Mouse (Mus musculus) brain, embryonic 14.5 days (tissue): ENCODE data around the gene Wwc2.

Source experiments
- CTCF ChIP-seq: fragments of 200-500 bp; IDR thresholded peaks from 2 replicates; pipeline ENCODE4 v1.5.1; 2012; ENCODE audit warnings: inconsistent platforms, mild to moderate bottlenecking, moderate library complexity, borderline replicate concordance; ENCODE audit not compliant: insufficient read depth, insufficient read length; ENCODE audit errors: extremely low read depth
- POLR2A ChIP-seq: fragments of 200-500 bp; IDR thresholded peaks from 2 replicates; pipeline ENCODE4 v1.6.1; 2012; ENCODE audit warnings: mild to moderate bottlenecking, inconsistent platforms, borderline replicate concordance; ENCODE audit not compliant: poor library complexity, insufficient read depth, insufficient read length, severe bottlenecking; ENCODE audit errors: extremely low read depth

- TF ChIP-seq CTCF (no peak), POLR2A (no peak)
Observed at GRCm38 (mm10) chr8:47962005-47962404, 28.7 kb downstream of the Wwc2 start.
